In genomic region chr1:172364684-172365083, GRCm38 (mm10) we compare ENCODE assay signal across 8 mouse cellular contexts. TPM values are rescaled to one million over a fixed set of nuclear protein-coding genes. Genes with fewer than 3 reads are reported as not detected.
DNase-seq lines count a peak whose midpoint lies in the region; ATAC-seq lines count a peak whose summit lies in the region.

No protein-coding gene starts in this region.

- no peak overlapping the region for H3K4me3 ChIP-seq in hindbrain, embryonic 10.5 days
- no peak overlapping the region for H3K4me3 ChIP-seq in hindbrain, embryonic 12.5 days
- H3K4me3 ChIP-seq in midbrain, embryonic 10.5 days, result no peak overlapping the region
- no peak overlapping the region for H3K4me3 ChIP-seq in stomach, embryonic 16.5 days (replicated peaks; ENCODE audit: low read length)

- H3K36me3 ChIP-seq in hindbrain, embryonic 10.5 days, result no peaks in the 10 kb centered on the region
- H3K36me3 ChIP-seq in hindbrain, embryonic 12.5 days, result no peaks in the 10 kb centered on the region
- H3K36me3 ChIP-seq in midbrain, embryonic 10.5 days, result no peaks in the 10 kb centered on the region
- no peaks in the 10 kb centered on the region for H3K36me3 ChIP-seq in stomach, embryonic 16.5 days (ENCODE audit: control insufficient read depth, insufficient read depth, low read length)

- no peaks in the 10 kb centered on the region for H3K9me3 ChIP-seq in hindbrain, embryonic 10.5 days
- H3K9me3 ChIP-seq in hindbrain, embryonic 12.5 days (replicated peaks), result no peaks in the 10 kb centered on the region
- H3K9me3 ChIP-seq in midbrain, embryonic 10.5 days (replicated peaks), result no peaks in the 10 kb centered on the region
- H3K9me3 ChIP-seq in stomach, embryonic 16.5 days (replicated peaks; ENCODE audit: control insufficient read depth, low read length), result no peaks in the 10 kb centered on the region

- no peak overlapping the region for H3K9ac ChIP-seq in hindbrain, embryonic 12.5 days
- no peak overlapping the region for H3K9ac ChIP-seq in stomach, embryonic 16.5 days (ENCODE audit: low read length)

- intact Hi-C loops in heart, postnatal 10 days (cut with DNase I), result no loop called here
- intact Hi-C loops in left cerebral cortex, postnatal 14 days (cut with DNase I), result loop anchor here (2.0 kb wide), 1 partner anchor 34 kb away; no protein-coding TSS in a partner anchor

- no peak for ATAC-seq in hindbrain, embryonic 12.5 days (ENCODE audit: low FRiP score)
- ATAC-seq in stomach, embryonic 16.5 days (ENCODE audit: insufficient read depth, low FRiP score), result 0 out of 2 replicates have a peak, but pooled peaks have one; percentile 27

- peaks cover 30% of the 10 kb centered on the region for H3K27me3 ChIP-seq in hindbrain, embryonic 10.5 days (ENCODE audit: insufficient read depth, poor library complexity, severe bottlenecking)
- no peaks in the 10 kb centered on the region for H3K27me3 ChIP-seq in hindbrain, embryonic 12.5 days
- H3K27me3 ChIP-seq in midbrain, embryonic 10.5 days (ENCODE audit: low read depth, poor library complexity, severe bottlenecking), result peaks cover 73% of the 10 kb centered on the region
- no peaks in the 10 kb centered on the region for H3K27me3 ChIP-seq in stomach, embryonic 16.5 days (ENCODE audit: control insufficient read depth, insufficient read depth, low read length)

- peaks cover 14% of the 10 kb centered on the region for H3K4me1 ChIP-seq in hindbrain, embryonic 10.5 days (replicated peaks)
- H3K4me1 ChIP-seq in hindbrain, embryonic 12.5 days, result no peaks in the 10 kb centered on the region; the same call in 1 of the 2 replicates
- H3K4me1 ChIP-seq in midbrain, embryonic 10.5 days, result peaks cover 18% of the 10 kb centered on the region
- H3K4me1 ChIP-seq in stomach, embryonic 16.5 days (ENCODE audit: control insufficient read depth, insufficient read depth, low read length), result no peaks in the 10 kb centered on the region

- 11% methylated on average over 6 of the region's 6 CpGs for WGBS in hindbrain, embryonic 10.5 days
- whole genome bisulfite sequencing in hindbrain, embryonic 12.5 days, result 10% methylated on average over 6 of the region's 6 CpGs
- WGBS in midbrain, embryonic 10.5 days, result 13% methylated on average over 6 of the region's 6 CpGs
- 6% methylated on average over 6 of the region's 6 CpGs for WGBS in stomach, embryonic 16.5 days

- H3K27ac ChIP-seq in hindbrain, embryonic 10.5 days, result peak overlapping the region; percentile 31; the same call in 1 of the 2 replicates
- H3K27ac ChIP-seq in hindbrain, embryonic 12.5 days, result no peak overlapping the region
- no peak overlapping the region for H3K27ac ChIP-seq in midbrain, embryonic 10.5 days (replicated peaks)
- H3K27ac ChIP-seq in stomach, embryonic 16.5 days (ENCODE audit: low read length), result no peak overlapping the region

- peak; percentile 57 for DNase-seq in hindbrain, embryonic 10.5 days (ENCODE audit: low spot score)
- DNase-seq in brain, adult 2 months (ENCODE audit: low read depth, low spot score), result peak; percentile 81
- DNase-seq in fibroblast of lung, adult 2 months (ENCODE audit: low read depth), result peak; percentile 17
- peak; percentile 51 to 76 for DNase-seq in heart, postnatal 10 days
- DNase-seq in left cerebral cortex, postnatal 14 days (ENCODE audit: low spot score in 2 of 2), result peak; percentile 74 to 88
- DNase-seq in midbrain, embryonic 10.5 days (ENCODE audit: low spot score), result peak; percentile 69

- no peak overlapping the region for H3K4me2 ChIP-seq in hindbrain, embryonic 12.5 days (replicated peaks)
- H3K4me2 ChIP-seq in stomach, embryonic 16.5 days (ENCODE audit: low read depth, low read length), result no peak overlapping the region

RNA-seq across cellular contexts. Expression of gene Pigm, which starts 11.7 kb away (rescaled TPM):
- polyA plus RNA-seq in hindbrain, embryonic 10.5 days (2016; fragmentation: Nextera tagmentation; extraction: Ambion mirVana), result 8.7 and 10.5 TPM in 2 replicates
- polyA plus RNA-seq in hindbrain, embryonic 12.5 days (2016; fragmentation: Nextera tagmentation; extraction: Ambion mirVana), result 9.4 and 9.8 TPM in 2 replicates
- 1 to 10 TPM; 9.1 TPM for total RNA-seq in heart, postnatal 10 days (2021)
- 10 to 100 TPM in 1 of 2 experiments, 1 to 10 TPM in 1; 9.8 to 10.5 TPM for total RNA-seq in left cerebral cortex, postnatal 14 days (2021)
- polyA plus RNA-seq in midbrain, embryonic 10.5 days (2016; fragmentation: Nextera tagmentation; extraction: Ambion mirVana), result 9.3 and 9.9 TPM in 2 replicates
- polyA plus RNA-seq in stomach, embryonic 16.5 days (2015; fragmentation: Nextera tagmentation; extraction: Ambion mirVana), result 6.1 and 6.4 TPM in 2 replicates

RNA-seq across cellular contexts. Expression of gene Kcnj10, which starts 23.7 kb away (rescaled TPM):
- 0.31 and 0.77 TPM in 2 replicates for polyA plus RNA-seq in hindbrain, embryonic 10.5 days (2016; fragmentation: Nextera tagmentation; extraction: Ambion mirVana)
- 0.53 and 0.83 TPM in 2 replicates for polyA plus RNA-seq in hindbrain, embryonic 12.5 days (2016; fragmentation: Nextera tagmentation; extraction: Ambion mirVana)
- total RNA-seq in heart, postnatal 10 days (2021), result under 1 TPM; 0.05 to 0.19 TPM
- total RNA-seq in left cerebral cortex, postnatal 14 days (2021), result 10 to 100 TPM; 79.5 to 84.5 TPM
- polyA plus RNA-seq in midbrain, embryonic 10.5 days (2016; fragmentation: Nextera tagmentation; extraction: Ambion mirVana), result 0.46 and 0.75 TPM in 2 replicates
- polyA plus RNA-seq in stomach, embryonic 16.5 days (2015; fragmentation: Nextera tagmentation; extraction: Ambion mirVana), result 0.07 and 0.19 TPM in 2 replicates

RNA-seq across cellular contexts. Expression of gene Kcnj9, which starts 35.6 kb away (rescaled TPM):
- polyA plus RNA-seq in hindbrain, embryonic 10.5 days (2016; fragmentation: Nextera tagmentation; extraction: Ambion mirVana), result 0.11 and 0.71 TPM in 2 replicates
- polyA plus RNA-seq in hindbrain, embryonic 12.5 days (2016; fragmentation: Nextera tagmentation; extraction: Ambion mirVana), result 1.2 and 2.0 TPM in 2 replicates
- total RNA-seq in heart, postnatal 10 days (2021), result not detected
- total RNA-seq in left cerebral cortex, postnatal 14 days (2021), result 100 to 1,000 TPM; 119 to 130 TPM
- polyA plus RNA-seq in midbrain, embryonic 10.5 days (2016; fragmentation: Nextera tagmentation; extraction: Ambion mirVana), result 0.23 and 0.61 TPM in 2 replicates
- 0.07 TPM in 1 of 2 replicates, not detected in the other for polyA plus RNA-seq in stomach, embryonic 16.5 days (2015; fragmentation: Nextera tagmentation; extraction: Ambion mirVana)

Comparison
In these comparisons a context has a peak if more than half of its experiments do, and no peak if none do; other contexts are left out.
1. DNase-seq: peak in every context shown above with its lines; median percentile 81 in brain, adult 2 months; 81 in left cerebral cortex, postnatal 14 days; 69 in midbrain, embryonic 10.5 days; 64 in heart, postnatal 10 days; 57 in hindbrain, embryonic 10.5 days; 17 in fibroblast of lung, adult 2 months.